Mouse (Mus musculus) MEL (cell line): Measurements from ENCODE around the gene Afdn.

Experiments
- CHD2 ChIP-seq: IDR thresholded peaks from 2 replicates; pipeline ENCODE4 v1.6.1; 2011; ENCODE audit warnings: low read length, improper control_type of control experiment
- GATA1 ChIP-seq: IDR thresholded peaks from 2 replicates; pipeline ENCODE4 v1.6.1; 2011; ENCODE audit warnings: low read depth, low read length, improper control_type of control experiment
- RAD21 ChIP-seq: IDR thresholded peaks from 2 replicates; pipeline ENCODE4 v1.6.1; 2011; ENCODE audit warnings: mild to moderate bottlenecking, low read depth, low read length, improper control_type of control experiment

DNA sequence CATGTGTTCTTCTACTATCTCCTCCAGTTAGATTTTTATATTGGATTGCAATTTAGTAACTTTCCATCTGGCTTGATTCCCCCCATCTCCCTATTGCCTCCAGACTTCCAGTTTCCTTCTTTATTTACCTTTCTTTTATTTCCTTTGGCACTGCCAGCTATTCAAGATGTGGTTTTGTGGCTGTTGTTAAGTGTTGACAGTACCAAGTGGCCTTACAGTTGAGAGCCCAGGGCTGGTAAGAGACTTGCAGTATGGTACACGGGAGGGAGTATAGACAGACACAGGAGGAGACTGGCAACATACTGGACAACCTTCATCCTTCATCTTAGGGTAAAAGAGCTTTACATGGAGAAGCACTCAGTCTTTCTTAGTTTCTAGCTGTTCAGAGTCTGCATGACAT is 119.4 kb downstream of the Afdn start:
- TF ChIP-seq GATA1 (no peak), CHD2 (no peak), RAD21 (no peak)
